Mouse (Mus musculus): ENCODE results near the gene Coro2b.

Coro2b gene

DNA sequence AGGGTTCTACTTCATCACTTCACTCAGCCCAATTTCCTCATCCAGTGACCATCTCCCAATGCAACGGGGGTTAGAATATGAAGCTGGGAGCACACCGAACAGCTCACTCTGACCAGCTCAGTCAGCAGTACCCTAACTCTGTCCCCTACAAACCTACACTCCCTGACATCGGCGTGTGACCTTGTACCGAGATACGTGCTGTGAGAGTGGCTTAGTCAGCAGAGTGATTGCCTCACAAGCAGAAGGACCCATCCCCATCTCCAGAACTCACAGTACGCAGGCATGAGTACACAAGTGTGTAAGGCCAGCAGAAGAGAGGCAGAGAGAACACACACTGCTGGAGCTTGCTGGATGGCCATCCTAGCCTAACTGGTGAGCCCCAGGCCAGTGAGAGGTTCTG lies 21.7 kb downstream of the Coro2b start:
- in situ Hi-C loops (cut with MboI, MseI), result no loop called here

DNA sequence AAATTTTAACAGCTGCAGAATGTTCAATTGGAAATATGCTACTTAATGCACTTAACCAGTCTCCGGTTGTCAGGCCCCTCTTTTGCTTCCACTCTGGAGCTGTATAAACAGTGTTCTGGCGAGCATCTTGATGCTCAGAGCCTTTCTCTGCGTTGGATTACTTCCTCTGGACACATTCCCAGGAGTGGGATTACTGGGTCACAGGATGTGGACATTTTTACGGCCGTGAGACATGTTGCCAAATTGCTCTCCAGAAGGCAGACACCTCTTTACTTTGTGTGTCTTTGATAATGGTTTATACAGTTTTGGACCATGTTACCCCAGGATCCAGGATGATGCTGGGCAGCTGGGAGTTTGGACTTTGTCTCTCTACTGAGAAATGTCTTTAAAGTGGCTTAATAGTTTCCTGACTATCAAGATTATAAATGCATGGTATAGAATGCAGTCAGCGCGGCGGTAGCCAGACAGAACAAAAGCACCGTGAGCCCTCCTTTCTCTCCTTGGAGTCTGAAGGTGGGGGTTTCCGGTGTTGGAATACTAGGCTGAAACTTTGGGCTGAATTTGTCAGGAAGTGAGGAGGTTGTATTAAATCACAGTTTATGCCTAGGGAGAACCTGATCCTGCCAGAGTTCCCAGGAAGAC lies 23.2 kb downstream of the Coro2b start:
- in situ Hi-C loops (cut with MboI, MseI), result no loop called here

DNA sequence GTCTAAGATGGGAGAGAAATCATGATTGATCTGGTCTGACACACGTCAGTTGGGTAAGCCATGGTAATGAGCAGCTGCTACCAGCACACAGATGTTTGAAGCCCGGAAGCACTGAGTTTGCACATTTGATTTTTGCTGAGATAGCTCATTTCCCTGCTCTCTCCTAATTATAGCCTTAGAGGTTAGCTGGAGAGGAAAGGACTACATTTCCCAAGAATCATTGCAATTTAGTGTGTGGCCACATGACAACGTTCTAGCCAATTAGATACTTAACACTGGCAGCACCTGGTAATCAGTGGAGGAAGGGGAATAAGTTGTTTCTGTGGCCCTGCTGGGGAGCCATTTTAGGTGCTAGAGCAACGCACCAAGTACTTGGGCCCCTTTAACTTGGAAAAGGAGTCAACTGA lies 26.3 kb downstream of the Coro2b start:
- in situ Hi-C loops (cut with MboI, MseI), result no loop called here

DNA sequence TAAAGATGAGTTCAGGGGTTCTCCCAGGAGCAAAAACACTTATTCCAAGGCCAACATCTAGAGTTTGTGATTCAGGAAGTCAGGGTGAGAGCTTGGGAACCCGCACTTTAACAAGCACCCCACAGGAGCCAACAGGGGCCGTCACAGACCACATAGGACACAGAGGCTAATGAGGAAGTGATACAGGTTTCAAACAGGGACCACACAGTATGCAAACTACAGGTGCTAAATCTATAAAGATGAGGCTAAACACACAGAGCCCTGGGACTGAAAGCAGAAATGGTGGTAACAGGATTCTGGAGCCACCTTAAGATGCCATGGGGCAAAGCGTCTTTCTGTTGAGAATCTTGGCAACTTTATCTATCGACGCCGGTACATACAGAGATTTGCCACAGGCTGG lies 27.2 kb downstream of the Coro2b start:
- in situ Hi-C loops (cut with MboI, MseI), result no loop called here

DNA sequence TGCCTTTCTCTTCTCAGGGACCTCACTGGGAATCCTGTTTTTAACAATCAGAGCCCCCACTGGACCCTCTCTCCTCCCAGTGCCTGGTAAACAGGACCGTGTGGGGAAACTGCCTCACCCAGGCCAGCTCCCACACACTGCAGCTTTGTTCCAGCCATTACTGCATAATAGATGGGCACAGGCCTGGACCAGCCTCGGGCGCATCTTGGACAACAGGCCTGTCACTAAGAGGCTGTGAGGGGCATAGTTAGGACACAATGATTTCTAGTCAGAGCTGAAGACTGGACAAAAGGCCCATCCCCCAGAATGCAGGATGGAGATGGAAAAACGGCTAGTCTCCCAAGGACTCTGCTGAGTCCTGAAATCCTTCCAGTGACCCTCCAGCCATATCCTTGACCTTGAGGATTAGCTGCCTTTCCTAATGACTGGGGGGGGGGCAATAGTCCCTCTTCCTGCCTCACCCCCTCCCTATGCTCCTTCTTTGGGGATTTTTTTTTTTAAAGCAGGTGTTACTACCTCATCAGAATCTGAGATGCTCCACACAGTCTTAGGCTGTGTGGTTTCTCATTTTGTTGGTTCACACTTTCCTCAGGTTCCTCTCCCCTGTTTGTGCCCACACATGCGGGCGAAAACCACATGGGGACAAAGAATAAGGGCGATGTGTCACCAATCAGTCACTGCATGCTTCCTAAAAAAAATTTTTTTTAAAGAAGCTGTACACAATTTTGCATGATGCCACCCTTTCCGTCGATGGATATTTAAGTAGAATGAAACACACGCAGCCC lies 27.9 kb downstream of the Coro2b start:
- in situ Hi-C loops (cut with MboI, MseI), result no loop called here

DNA sequence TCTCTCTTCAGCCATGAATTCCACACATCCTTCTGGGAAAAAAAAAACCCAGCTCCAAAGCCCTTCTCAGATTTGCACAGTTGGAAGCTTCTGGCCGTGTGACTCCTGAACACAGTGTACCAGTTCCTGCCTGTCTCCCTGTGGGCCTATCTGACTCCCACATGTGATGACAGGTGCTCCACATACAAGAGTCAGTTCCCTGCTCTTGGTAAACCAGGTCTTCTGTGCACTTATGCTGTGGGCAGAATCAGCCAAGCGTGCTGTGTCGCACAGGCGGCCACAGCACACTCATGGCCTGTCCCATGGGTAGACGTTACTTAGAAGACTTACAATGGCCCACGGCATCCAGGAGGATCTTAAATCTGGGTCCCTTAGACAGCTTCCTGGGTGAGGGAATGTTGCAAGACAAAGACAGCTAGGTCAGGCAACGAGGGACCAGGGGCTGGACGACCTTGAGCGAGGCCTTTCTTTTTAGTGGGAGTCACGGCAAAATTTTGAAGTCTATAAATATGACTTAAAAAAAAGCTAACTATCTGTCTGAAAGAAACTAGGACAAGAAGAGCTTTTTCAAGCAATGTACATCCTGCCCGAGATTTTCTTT lies 30.3 kb downstream of the Coro2b start:
- in situ Hi-C loops (cut with MboI, MseI), result no loop called here

DNA sequence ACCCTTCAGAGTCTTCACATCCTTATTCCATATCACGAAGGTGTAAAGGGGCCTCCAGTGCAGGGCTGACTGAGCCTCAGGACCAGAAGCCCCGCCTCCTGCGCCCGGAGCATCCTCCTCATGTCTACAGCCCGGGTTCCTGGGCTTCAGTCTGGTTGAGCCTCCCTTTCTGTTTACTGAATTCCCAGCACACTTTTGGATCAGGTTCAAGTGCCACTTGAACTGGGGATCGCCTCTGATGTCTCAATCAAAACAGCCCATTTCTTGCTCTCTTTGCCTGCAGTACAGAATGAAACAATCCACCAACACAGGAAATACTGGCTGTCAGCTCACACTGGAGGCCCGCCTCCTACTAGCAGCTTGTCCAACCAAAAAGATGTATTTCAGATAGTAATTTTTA lies 32.7 kb downstream of the Coro2b start:
- in situ Hi-C loops (cut with MboI, MseI), result no loop called here

DNA sequence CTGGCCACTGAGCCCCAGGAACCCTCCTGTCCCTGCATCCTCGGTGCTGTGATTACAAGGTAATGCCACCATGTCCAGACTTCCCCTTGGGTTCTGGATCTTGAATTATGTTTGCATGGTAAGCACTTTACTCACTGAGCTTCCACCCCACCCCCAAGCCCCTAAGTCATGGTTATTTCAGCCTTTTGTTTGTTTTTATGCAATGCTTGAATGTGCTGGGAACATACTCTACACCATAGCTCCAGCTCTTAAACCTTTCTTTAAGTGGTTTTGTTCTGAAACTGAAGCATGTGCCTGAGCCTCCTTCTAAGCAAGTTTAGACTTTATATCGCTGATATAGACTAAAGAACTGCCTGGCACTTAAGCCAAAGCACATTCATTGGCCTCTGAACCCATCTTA lies 34.5 kb downstream of the Coro2b start:
- in situ Hi-C loops (cut with MboI, MseI), result no loop called here

DNA sequence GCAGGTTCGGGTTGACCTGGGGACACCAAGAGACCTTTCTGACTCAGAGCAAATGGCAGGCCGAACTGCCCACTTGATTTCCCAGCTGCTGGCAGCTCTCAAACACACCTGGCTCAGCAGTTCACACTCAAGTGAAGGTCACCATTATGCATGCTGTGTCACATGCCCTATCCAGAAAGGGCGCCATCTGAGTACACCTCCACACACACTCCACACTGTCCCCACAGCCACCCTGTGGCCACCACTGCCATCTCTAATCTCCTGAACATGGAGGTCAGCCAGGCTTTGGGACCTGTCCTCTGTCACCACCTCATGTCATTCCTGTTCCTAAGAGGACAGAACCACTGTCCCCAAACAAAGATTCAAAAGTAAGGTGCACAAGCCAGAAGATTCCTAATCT lies 35.3 kb downstream of the Coro2b start:
- in situ Hi-C loops (cut with MboI, MseI), result no loop called here

DNA sequence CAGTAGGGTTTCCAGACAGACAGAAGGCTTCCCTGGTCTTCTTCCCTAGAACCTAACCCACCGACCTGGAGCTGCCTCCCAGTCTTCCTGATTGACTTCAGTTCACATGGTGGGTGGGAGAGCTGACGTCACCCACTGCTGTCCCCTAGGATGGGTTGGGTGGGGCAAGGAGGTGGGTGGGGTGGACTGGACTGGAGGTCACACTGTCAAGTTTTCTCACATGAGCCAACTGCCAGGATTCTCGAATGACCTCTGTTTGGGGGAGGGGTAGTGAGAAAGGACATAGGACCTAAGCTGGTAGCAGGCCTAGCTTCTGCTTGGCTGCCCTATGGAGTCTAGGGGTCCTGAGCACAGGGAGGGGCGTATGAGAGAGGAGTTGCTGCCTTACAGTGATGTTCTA lies 36.8 kb downstream of the Coro2b start:
- in situ Hi-C loops (cut with MboI, MseI), result no loop called here

DNA sequence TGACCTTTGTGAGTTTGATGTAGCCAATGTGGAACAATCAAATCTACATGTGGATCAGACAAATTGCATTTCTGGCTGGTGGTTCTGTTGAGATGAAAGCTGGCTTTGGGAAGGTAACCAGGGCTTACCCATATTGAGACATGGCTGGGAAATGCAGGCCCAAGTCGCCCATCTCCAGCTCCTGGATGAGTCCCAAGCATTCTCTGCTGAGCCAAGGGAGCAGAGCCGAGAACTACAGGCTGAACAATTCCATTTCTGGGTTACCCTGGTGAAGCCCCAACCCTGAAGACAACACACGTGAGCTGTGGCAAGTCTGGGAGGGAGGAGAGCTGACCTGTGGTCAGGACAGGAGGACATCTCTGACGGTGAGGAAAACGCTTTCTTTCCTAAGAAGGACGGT lies 37.9 kb downstream of the Coro2b start:
- in situ Hi-C loops (cut with MboI, MseI), result no loop called here

DNA sequence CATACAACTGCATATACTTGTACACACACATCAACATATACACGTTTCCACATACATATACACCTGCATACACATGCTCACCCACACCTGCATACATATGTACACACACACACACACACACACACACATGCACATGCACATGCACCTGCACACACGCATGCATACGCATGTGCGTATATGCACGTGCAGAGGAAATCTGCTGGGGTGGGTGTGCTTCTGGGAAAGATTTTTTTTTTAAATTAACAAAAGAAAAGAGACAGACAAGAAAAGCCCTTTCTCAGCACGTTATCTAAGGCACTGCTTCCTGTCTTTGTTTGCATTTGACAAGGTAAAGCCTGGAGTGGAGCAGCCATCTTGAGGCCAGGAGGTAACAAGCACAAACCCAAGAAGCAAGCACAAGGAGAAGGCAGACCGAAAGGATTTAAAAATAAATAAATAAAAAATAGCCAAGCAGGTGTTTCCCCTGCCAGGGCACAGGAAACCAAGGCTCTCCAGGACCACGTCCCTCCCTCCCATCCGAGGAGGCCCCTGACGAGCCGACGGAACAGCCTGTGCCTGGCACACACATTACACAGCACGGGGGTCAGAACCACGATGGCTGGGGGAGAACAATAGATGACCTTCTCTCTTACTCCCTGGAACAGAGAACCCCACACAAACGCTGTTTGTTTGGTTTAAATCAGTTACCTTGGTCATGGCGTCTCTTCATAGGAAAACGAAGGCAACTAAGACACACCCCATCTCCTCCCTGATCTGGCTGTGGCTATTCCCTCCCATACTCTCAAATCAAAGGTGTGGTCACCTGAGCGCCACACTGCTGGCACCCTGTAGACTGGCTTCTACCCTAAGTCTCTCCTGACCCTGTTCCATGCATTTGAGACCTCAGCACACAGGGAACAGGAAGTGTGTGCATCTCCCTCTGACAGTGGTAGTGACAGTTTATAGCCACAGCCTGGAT lies 39.4 kb downstream of the Coro2b start:
- in situ Hi-C loops (cut with MboI, MseI), result no loop called here

DNA sequence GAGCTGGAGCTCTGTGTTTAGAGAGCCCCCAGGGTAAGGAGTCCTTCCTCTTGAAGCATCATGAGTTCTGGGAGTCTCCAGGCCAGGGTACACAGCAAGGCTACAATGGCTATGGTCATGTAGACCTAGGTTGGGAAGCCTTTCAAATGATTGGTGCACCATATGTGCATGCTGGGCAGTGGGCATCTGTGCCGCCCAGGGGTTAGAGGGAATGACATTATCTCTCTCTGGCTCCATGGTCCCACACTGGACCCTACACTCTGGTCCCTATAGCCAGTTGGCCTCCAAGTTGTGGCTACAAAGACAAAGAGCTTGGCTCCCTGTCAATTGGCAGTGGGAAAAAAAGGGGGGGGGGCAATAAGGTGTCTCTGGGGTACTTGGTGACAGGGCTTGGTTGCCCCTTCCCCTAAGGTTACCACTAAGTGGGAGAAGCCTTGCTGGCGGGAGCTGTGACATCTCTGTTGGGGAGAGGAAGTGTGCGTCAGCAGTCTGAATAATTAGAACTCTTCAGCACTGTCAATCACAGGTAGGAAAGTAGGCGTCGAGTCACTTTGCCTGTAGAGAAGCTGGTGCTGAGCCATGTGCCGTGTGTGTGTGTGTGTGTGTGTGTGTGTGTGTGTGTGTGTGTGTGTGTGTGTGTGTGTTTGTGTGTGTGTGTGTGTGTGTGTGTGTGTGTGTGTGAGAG lies 44.4 kb downstream of the Coro2b start:
- in situ Hi-C loops (cut with MboI, MseI), result no loop called here

DNA sequence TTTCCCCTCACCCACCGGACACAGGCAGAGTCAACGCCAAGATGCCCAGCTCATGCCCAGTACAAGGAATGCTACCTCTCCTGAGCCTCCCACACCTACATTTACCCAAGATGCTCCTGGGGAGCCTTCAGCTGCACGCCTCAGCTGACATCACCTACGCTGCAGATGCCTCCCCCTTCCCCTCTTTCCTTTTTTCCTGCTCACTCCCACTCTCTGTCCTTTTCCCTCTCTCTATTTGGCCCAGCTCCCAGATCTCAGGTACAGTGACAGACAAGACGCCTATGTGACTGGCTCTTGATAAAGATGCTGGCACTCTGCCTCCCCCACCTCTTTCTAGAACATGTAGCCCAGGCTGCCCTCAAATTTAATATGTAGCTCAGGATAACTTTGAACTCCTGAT lies 45.2 kb downstream of the Coro2b start:
- in situ Hi-C loops (cut with MboI, MseI), result no loop called here

DNA sequence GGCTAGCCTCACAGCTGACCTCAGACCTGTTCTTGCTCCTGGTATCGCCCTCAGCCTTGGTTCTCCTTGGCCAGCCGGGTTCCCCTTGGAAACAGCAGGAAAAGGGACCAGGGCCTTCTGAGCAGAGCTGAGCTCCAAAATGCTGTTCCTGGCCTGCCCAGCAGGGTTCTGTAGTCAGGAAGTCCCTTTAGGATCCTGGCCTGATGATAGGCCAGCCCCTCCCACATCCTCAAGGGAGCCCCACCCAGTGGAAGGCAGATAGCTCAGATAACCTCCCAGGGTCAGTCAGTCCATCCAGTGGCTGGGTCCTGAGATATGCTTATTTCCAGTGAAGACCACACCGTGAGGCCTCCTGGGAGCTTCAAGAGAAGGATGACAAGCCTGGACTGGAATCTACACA lies 45.7 kb downstream of the Coro2b start:
- in situ Hi-C loops (cut with MboI, MseI), result no loop called here

DNA sequence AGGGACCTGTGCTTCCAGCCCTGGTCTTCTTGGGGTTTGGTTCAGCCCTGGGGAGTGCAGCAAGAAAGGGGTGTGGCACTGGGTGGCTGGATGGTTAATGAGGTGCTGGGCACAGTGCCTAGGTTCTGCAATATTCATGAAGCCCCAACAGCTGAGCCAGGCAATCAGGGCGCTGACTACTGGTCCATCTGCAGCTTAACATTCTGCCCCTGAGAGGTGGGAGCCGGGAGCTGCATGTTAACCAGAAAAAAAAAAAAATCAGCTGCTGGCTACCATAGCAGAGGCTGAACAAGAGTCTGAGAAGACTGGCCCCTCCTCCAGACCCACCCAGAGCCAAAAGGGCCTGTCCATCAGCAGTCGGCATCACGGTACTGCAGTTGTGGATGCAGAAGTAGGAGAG lies 52.7 kb downstream of the Coro2b start:
- in situ Hi-C loops (cut with MboI, MseI), result no loop called here

DNA sequence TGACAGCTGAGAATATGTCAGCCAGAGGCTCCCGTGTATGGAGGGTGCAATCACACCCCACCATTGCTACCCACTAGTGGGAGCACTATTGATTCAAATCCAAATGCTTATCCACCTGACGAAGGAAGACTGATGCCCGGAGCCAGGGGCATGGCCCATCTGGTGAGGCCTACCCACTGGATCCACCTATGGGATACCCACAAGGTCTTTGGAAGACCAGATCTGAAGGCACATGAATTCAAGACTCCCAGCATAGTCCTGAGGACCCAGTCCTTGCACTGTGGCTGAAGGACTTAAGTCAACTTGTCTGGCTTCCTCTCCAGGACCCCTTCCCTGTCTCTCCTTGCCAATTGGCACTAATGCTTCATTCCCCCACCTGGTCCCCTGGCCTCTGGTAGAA lies 54.1 kb downstream of the Coro2b start:
- in situ Hi-C loops (cut with MboI, MseI), result no loop called here

DNA sequence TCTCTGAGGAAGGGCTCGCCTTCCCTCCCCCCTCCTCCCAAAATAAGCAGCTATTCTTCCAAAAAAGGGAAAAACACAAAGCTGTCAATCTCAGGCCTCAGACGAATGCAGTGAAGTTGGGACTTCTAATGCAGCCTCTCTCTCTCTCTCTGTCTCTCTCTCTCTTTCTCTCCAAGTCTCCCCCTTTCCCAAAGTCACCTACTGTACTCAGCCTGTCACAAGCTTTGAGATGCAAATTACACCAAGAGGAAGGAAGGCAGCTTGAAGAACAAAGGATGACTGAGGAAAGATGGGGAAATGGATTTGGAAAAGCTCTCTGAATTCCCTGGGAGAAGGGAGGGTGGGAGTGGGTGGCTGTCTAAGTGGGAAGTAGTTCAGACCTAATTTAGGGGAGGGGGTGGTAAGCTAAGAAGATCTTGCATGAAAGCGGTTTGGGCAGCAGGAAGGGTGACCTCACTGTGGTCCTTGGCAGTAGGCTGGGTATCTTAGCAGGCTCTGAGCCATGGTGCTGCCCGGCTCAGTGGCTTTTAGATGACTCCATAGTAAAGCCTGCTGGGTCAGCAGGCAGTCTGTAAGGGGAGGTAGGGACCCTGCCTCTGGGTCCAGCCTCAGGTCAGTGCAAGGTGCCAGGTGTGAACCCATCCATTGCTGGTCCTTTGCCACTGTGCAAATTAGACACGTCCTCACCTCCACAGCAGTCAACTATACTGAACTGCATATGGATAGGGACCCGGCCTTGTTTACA lies 55.8 kb downstream of the Coro2b start:
- in situ Hi-C loops (cut with MboI, MseI), result no loop called here

DNA sequence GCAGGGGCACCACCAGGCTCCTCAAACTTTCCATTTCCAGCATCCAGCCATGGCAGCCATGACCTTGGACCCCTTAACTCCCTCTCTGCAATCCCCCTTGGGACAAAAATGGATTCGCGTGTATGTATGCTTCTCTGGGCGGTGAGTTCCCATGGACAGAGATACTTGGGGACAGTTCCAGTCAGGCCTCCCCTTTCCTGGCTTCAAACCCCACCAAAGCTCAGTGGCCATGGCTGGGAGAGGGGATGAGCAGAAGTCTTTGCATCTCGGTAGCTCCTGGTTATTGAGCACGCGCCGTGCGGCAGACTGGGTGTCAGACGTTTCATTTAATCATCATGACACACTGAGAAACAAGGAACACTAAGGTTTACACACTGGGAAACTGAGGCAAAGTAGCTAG lies 56.7 kb downstream of the Coro2b start:
- in situ Hi-C loops (cut with MboI, MseI), result no loop called here

DNA sequence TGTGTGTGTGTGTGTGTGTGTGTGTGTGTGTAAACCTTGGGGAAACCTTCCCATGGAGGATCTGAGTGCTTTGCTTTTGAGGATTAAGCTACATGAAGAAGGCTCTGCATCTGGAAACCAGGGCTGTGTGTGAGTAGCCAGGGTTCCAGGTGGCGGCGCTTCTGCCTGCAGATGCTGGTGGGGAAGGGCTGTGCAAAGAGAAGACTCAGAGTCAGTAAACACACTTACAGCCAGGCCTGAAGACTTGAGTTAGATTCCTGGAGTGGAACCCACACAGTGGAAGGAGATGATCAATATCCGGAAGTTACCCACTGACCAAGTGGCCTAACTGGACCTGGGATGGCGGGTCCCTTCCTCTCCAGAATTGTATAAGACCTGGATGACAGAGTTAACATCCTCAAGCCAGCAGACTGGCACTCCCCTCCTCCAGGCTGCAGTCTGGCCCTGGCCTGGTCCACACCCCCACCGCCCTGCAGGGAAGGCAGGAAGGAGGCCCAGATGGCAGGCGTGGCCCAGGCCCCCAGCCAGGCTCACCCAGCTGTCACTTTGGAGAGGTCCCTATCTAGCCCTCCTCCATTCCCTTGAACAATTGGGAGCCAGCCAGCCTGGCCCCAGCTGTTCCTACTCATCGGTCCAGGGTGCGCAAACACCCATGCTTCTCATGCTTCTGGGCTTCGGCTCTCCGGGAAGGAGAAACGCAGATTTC lies 59.9 kb downstream of the Coro2b start:
- in situ Hi-C loops (cut with MboI, MseI), result no loop called here
